Mouse (Mus musculus): ENCODE data around the gene Cd47.

DNA sequence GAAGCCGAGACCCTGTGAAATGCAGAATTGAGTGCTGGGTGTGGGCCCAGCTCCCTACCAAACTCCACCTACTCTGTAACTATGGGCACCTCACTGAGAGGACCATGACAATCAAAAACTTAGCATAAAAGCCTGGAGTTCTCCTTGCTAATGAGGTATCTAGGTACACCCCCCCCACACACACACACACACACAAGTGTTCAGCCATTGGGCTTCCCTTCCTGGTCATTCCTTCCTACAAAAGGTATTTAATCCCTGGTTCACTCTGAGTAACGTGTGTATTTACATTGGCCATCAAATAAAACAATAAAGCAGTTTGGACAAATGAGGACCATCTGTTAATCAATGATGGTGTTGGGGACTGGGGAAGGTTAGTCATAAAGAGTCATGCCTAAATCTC is 155.6 kb downstream of the Cd47 start:
- TF ChIP-seq POLR2A (IDR thresholded peaks at IDR 0.05; ENCODE audit: low read depth, low read length) (no peak), CTCF (IDR thresholded peaks at IDR 0.05; ENCODE audit: extremely low read depth, insufficient read depth, insufficient read length, insufficient replicate concordance) (no peak)
